Mouse (Mus musculus) embryonic fibroblast, embryonic 13.5 days (primary cell): Measurements from ENCODE around the gene Appl1. TPM values are rescaled to one million over a fixed set of nuclear protein-coding genes. Genes with fewer than 3 reads are reported as not detected.

Experiments
- H3K27ac ChIP-seq: 2 replicates; pipeline ENCODE4 v1.5.1; 2012; ENCODE audit warnings: low read length, control low read depth, inconsistent platforms; ENCODE audit not compliant: insufficient read depth
- H3K4me1 ChIP-seq: 2 replicates; pipeline ENCODE4 v1.6.1; 2011; ENCODE audit warnings: low read length; ENCODE audit not compliant: control insufficient read depth, insufficient read depth
- H3K4me3 ChIP-seq: 2 replicates; pipeline ENCODE4 v1.5.1; 2011; ENCODE audit warnings: mild to moderate bottlenecking, control low read depth, low read length; ENCODE audit not compliant: insufficient read depth
- CTCF ChIP-seq: IDR thresholded peaks from 2 replicates; pipeline ENCODE4 v1.5.1; 2011; ENCODE audit warnings: mild to moderate bottlenecking, control low read depth, low read length, moderate library complexity, borderline replicate concordance; ENCODE audit not compliant: insufficient read depth
- POLR2A ChIP-seq: IDR thresholded peaks from 2 replicates; pipeline ENCODE4 v1.6.1; 2011; ENCODE audit warnings: low read depth, mild to moderate bottlenecking, control low read depth, low read length, moderate library complexity
- polyA plus RNA-seq: library from polyadenylated mRNA; stranded (reverse); fragments of >200 nt; gene quantifications from 2 replicates; pipeline ENCODE4 v1.2.4, GENCODE M21; 2011; ENCODE audit warnings: low read depth; ENCODE audit not compliant: missing spikeins, insufficient read length

Appl1 gene
- 65.1 and 78.0 TPM in 2 replicates for polyA plus RNA-seq

DNA sequence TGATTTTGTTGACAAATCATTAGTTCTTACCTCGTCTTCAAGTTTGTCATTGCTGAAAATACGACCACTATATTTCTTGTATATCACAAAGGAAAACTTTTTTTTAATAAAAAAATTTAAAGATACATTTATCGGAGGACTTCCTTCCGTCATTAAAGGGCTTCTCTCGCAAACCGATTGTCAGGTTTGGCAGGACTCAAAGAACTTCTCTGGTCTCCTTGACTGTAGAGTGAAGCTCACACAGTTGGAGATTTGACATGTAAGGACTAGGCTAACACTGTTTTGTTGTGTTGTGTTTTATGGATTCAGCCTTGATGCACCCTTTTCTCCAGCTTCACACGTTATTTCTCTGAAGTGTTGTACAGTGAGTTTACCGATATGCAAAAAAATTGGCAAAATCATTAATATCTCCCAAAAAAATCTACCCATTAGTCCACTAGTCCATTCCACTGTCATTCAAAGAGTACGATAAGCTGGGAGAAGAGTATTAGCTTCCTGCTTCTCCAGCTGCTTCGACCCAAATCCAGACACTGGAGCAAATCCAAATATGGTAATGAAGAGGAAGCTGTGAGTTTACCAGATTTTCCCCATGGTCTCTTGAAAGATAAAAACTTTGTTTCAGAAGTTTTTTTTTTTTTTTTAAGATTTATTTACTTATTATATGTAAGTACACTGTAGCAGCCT, at the start of gene Appl1:
Gene Appl1 (minus strand): TSS at position 127 of the 684 bp plus-strand sequence.
- TF ChIP-seq CTCF (no peak), POLR2A (no peak)
- H3K4me3 ChIP-seq, result peak within 1 kb of the TSS; percentile 91
- peaks cover 2% of the 10 kb centered on the region; the same call in 1 of the 2 replicates for H3K4me1 ChIP-seq
- H3K27ac ChIP-seq, result 0 out of 2 replicates have a peak within 1 kb of the TSS, but pooled peaks have one; percentile 28

DNA sequence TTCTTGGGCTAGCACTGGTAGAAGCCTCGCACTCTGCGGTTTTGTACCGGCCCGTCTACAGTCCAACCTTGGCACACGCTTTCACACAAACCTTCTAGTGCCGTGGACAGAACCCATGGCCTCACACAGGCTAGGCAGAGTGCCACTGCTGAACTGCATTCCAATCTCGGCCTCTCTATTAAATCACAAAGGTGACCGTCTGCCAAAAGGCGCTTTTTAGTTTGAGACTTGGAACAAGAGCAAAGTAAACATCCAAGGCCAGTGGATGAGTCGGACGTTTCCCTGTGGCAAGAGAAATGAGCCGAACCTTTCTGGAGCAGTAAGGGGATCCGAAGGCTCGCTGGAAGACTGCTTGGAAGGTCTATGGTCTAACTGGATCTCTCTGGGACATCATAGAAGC, 48.8 kb upstream of the Appl1 start:
- H3K27ac ChIP-seq, result no peak overlapping the region
- TF ChIP-seq POLR2A (no peak), CTCF (no peak)
- no peak overlapping the region for H3K4me3 ChIP-seq
- no peaks in the 10 kb centered on the region for H3K4me1 ChIP-seq

DNA sequence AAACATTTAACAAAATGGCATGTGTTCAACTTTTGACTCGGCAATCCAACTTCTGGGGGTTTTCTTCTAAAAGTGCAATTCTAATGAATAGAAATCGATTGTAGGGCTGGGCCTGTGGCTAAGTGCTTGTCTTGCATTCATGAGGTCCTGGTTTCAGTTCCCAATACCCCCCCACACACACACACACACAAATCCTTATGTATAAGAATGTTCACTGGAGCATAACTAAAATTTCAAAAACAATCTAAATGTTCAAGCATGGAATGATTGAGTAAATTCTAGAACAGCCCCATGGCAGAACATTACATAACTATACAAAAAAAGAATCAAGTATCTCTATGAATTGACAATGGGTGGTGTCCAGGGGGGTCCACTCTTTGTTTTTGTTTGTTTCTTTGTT, 46.9 kb upstream of the Appl1 start:
- Histone ChIP-seq H3K27ac (no peak overlapping the region), H3K4me3 (no peak overlapping the region), H3K4me1 (no peaks in the 10 kb centered on the region)
- TF ChIP-seq CTCF, result no peak
- TF ChIP-seq POLR2A, result no peak

GRCm38 (mm10) chr14:27013658-27014057, 42.6 kb upstream of the Appl1 start:
- no peak for TF ChIP-seq POLR2A
- no peak for TF ChIP-seq CTCF
- no peak overlapping the region for H3K4me3 ChIP-seq
- H3K4me1 ChIP-seq, result no peaks in the 10 kb centered on the region
- H3K27ac ChIP-seq, result no peak overlapping the region

DNA sequence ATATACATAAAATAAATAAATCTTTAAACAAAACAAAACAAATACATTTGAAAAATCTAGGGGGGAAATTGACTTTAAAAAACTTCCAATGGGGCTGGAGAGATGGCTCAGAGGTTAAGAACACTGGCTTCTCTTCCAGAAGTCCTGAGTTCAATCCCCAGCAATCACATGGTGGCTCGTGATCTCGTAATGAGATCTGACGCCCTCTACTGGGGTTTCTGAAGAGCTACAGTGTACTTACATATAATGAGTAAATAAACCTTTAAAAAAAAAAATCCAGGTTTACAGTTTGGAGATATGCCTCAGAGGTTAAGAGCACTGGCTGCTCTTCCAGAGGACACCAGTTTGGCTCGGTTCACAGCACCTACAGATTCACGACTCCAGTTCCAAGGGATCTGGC, 40.5 kb upstream of the Appl1 start:
- Histone ChIP-seq H3K4me3 (no peak overlapping the region), H3K4me1 (no peaks in the 10 kb centered on the region), H3K27ac (no peak overlapping the region)
- no peak for TF ChIP-seq POLR2A
- TF ChIP-seq CTCF, result no peak

DNA sequence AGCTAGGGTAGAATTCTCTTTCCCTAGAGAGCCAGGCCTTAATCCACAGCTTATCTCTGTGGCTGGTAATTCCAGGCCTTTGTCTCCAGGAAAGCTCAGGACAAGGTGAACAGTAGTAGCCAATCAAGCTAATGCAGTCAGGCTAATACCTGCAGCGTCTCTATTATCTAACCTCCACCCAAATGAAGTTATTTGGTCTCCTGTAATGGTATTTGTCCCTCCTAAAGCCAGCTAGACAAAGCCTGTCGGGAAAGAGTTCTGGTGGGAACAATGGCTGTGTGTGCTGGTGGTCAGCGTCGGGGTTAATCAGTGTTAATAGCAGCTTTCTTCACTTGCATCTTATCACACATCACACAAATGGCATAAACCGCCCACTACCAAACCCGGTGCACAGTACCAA, 34.9 kb upstream of the Appl1 start:
- Histone ChIP-seq H3K27ac (no peak overlapping the region), H3K4me1 (no peaks in the 10 kb centered on the region), H3K4me3 (no peak overlapping the region)
- TF ChIP-seq POLR2A (no peak), CTCF (no peak)

GRCm38 (mm10) chr14:27004906-27005305, 33.9 kb upstream of the Appl1 start:
- Histone ChIP-seq H3K4me3 (no peak overlapping the region), H3K4me1 (no peaks in the 10 kb centered on the region), H3K27ac (no peak overlapping the region)
- TF ChIP-seq POLR2A (no peak), CTCF (no peak)

- TF ChIP-seq CTCF (no peak), POLR2A (no peak)
- Histone ChIP-seq H3K4me1 (no peaks in the 10 kb centered on the region), H3K4me3 (no peak overlapping the region), H3K27ac (no peak overlapping the region)
These were observed 29.4 kb upstream of the Appl1 start for GRCm38 (mm10) chr14:27000386-27000785.

- no peaks in the 10 kb centered on the region for H3K4me1 ChIP-seq
- no peak for TF ChIP-seq CTCF
- no peak for TF ChIP-seq POLR2A
- H3K27ac ChIP-seq, result no peak overlapping the region
- H3K4me3 ChIP-seq, result no peak overlapping the region
These were observed 25.2 kb upstream of the Appl1 start for GRCm38 (mm10) chr14:26996257-26996656.

GRCm38 (mm10) chr14:26994211-26994741, 23.2 kb upstream of the Appl1 start, which contains the start of gene Hesx1:
Gene Hesx1 (plus strand): TSS chr14:26994416.
- no peak within 1 kb of the TSS for H3K27ac ChIP-seq
- H3K4me3 ChIP-seq, result no peak within 1 kb of the TSS
- no peaks in the 10 kb centered on the region for H3K4me1 ChIP-seq
- no peak for TF ChIP-seq CTCF
- TF ChIP-seq POLR2A, result no peak
